Mouse (Mus musculus): ENCODE measurements around the gene Map7d3.
A peak's percentile ranks its signal among the peaks of the same experiment; 100 is the strongest.

GRCm38 (mm10) chrX:56751536-56751935, 70.6 kb downstream of the Map7d3 start:
- peak; percentile 49 for TF ChIP-seq CTCF (IDR thresholded peaks at IDR 0.05)
- TF ChIP-seq EP300 (IDR thresholded peaks at IDR 0.05) = no peak

Data from lung, postnatal 0 days (tissue).